Mouse (Mus musculus) left cerebral cortex, postnatal 14 days (tissue): ENCODE measurements around the gene Taf12. TPM values are rescaled to one million over a fixed set of nuclear protein-coding genes. Genes with fewer than 3 reads are reported as not detected.

ENCODE experiments used
- DNase-seq, 2 experiments: peaks; one replicate each; pipeline ENCODE4 v3.0.0; 2021 to 2022; ENCODE audit warnings: low spot score in 2 of 2, mixed read lengths in 1 of 2
- intact Hi-C: fragments of 180-260 bp; cut with DNase I; formaldehyde crosslinking; loops from one replicate; pipeline ENCODE4 v1.15.1; 2025
- total RNA-seq, 2 experiments: library from RNA; stranded (reverse); gene quantifications; 2 replicates each; pipeline ENCODE4 v1.2.3; 2021

Gene Taf12
- total RNA-seq, 2 experiments from 2014 or later: 16.9 to 18.3 TPM

GRCm38 (mm10) chr4:132308437-132309139, 34.4 kb downstream of the Taf12 start:
- intact Hi-C loops: no loop called here
- peak; percentile 92 to 93 for DNase-seq

- DNase-seq: no peak
- intact Hi-C loops: no loop called here
Observed at GRCm38 (mm10) chr4:132309140-132309848, 35.1 kb downstream of the Taf12 start.

GRCm38 (mm10) chr4:132309849-132310472, 35.8 kb downstream of the Taf12 start:
- intact Hi-C loops: no loop called here
- peak; percentile 42 to 46 for DNase-seq

- no peak for DNase-seq
- intact Hi-C loops: no loop called here
Observed at GRCm38 (mm10) chr4:132311209-132311608, 37.0 kb downstream of the Taf12 start.

- intact Hi-C loops: no loop called here
- DNase-seq: no peak
Observed at GRCm38 (mm10) chr4:132311801-132312200, 37.6 kb downstream of the Taf12 start.

GRCm38 (mm10) chr4:132312627-132313026, 38.5 kb downstream of the Taf12 start:
- DNase-seq: no peak
- intact Hi-C loops: no loop called here

GRCm38 (mm10) chr4:132315711-132316110, 41.5 kb downstream of the Taf12 start:
- intact Hi-C loops: no loop called here
- DNase-seq: no peak

GRCm38 (mm10) chr4:132326481-132326880, 52.3 kb downstream of the Taf12 start:
- intact Hi-C loops: no loop called here
- no peak for DNase-seq

- intact Hi-C loops: no loop called here
- DNase-seq: no peak
Observed at GRCm38 (mm10) chr4:132328391-132328982, 54.3 kb downstream of the Taf12 start.

- intact Hi-C loops: no loop called here
- peak; percentile 66 to 80 for DNase-seq
Observed at GRCm38 (mm10) chr4:132329115-132329834, 55.1 kb downstream of the Taf12 start, which contains the start of gene Trnau1ap. Gene Trnau1ap (minus strand): TSS chr4:132329538.

- intact Hi-C loops: no loop called here
- no peak for DNase-seq
Observed at GRCm38 (mm10) chr4:132329835-132330354, 55.7 kb downstream of the Taf12 start.

- intact Hi-C loops: no loop called here
- no peak for DNase-seq
Observed at GRCm38 (mm10) chr4:132331960-132332359, 57.8 kb downstream of the Taf12 start.

- DNase-seq: no peak
- intact Hi-C loops: no loop called here
Observed at GRCm38 (mm10) chr4:132332880-132333279, 58.7 kb downstream of the Taf12 start.

- intact Hi-C loops: no loop called here
- peak; percentile 17 to 23 for DNase-seq
Observed at GRCm38 (mm10) chr4:132338943-132339342, 64.8 kb downstream of the Taf12 start.

GRCm38 (mm10) chr4:132341451-132341850, 67.3 kb downstream of the Taf12 start:
- no peak for DNase-seq
- intact Hi-C loops: no loop called here

- peak in 1 of 2 experiments; percentile 41 for DNase-seq
- intact Hi-C loops: loop anchor here (5.0 kb wide), 1 partner anchor 52 kb away; no protein-coding TSS in a partner anchor
Observed at GRCm38 (mm10) chr4:132344403-132345134, 70.4 kb downstream of the Taf12 start.
